Mouse (Mus musculus): Measurements from ENCODE around the gene Cdc14b.

DNA sequence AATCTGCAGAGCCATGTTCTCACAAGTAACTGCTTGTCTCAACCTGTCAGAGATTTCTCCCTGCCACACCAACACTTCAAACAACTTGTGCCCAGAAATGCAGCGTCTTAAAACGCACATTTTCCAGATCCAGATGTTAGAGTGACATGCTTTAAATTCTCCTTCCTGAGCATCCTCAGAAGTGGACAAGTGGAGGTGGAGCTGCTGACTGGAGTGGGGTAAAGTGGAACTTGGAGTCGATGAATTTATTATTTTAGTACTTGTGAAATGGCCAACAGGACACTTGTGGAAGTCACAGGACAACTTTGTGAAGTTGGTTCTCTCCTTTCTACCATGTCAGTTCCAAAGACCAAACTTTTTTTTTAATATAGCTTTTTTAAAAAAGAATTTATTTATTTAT lies 49.4 kb downstream of the Cdc14b start:
- TF ChIP-seq CTCF (conservative IDR thresholded peaks at IDR 0.05; ENCODE audit: low read length), result no peak
- no peak for TF ChIP-seq POU5F1 (IDR thresholded peaks at IDR 0.05; ENCODE audit: borderline replicate concordance, low read length)
- no peak for TF ChIP-seq NANOG (IDR thresholded peaks at IDR 0.05; ENCODE audit: borderline replicate concordance, low read length)
